Mouse (Mus musculus) limb, embryonic 13.5 days (tissue): ENCODE results near the gene Syt2. TPM values are rescaled to one million over a fixed set of nuclear protein-coding genes. Genes with fewer than 3 reads are reported as not detected.

ENCODE experiments used
- ATAC-seq: fragments of 200-750 bp; cut with Nextera tagmentation; 2 replicates; pipeline ENCODE4 v1.8.0; 2017; ENCODE audit warnings: low read depth, moderate number of reproducible peaks, moderate TSS enrichment; ENCODE audit not compliant: low FRiP score
- H3K27ac ChIP-seq: fragments of 300-500 bp; sonication (generic); 2 replicates; pipeline ENCODE4 v1.5.1; 2015; ENCODE audit warnings: inconsistent platforms, mild to moderate bottlenecking, moderate library complexity
- H3K27me3 ChIP-seq: fragments of 300-500 bp; sonication (generic); 2 replicates; pipeline ENCODE4 v1.6.1; 2015; ENCODE audit warnings: mild to moderate bottlenecking, inconsistent platforms
- H3K36me3 ChIP-seq: fragments of 300-500 bp; sonication (generic); 2 replicates; pipeline ENCODE4 v1.6.1; 2015; ENCODE audit warnings: inconsistent platforms, mild to moderate bottlenecking, moderate library complexity
- H3K4me1 ChIP-seq: fragments of 300-500 bp; sonication (generic); 2 replicates; pipeline ENCODE4 v1.6.1; 2015; ENCODE audit warnings: inconsistent platforms
- H3K4me2 ChIP-seq: fragments of 300-500 bp; sonication (generic); replicated peaks from 2 replicates; pipeline ENCODE4 v1.6.1; 2015; ENCODE audit warnings: inconsistent platforms, mild to moderate bottlenecking, moderate library complexity
- H3K4me3 ChIP-seq: fragments of 300-500 bp; sonication (generic); 2 replicates; pipeline ENCODE4 v1.5.1; 2015; ENCODE audit warnings: moderate library complexity, mild to moderate bottlenecking, inconsistent platforms
- H3K9ac ChIP-seq: fragments of 300-500 bp; sonication (generic); 2 replicates; pipeline ENCODE4 v1.6.1; 2015; ENCODE audit warnings: mild to moderate bottlenecking, inconsistent platforms
- H3K9me3 ChIP-seq: fragments of 300-500 bp; sonication (generic); 2 replicates; pipeline ENCODE4 v1.6.1; 2016; ENCODE audit warnings: inconsistent platforms
- WGBS: fragments of 180-500 bp; shearing (Covaris S2); methylation state at CpG from one replicate; pipeline ENCODE4 v1.1.7; 2015; 5-methylcytosine and 5-hydroxymethylcytosine counted together
- polyA plus RNA-seq: library from polyadenylated mRNA; unstranded; fragments of >200 nt; fragmentation: Nextera tagmentation; extraction: Ambion mirVana; gene quantifications from 2 replicates; pipeline ENCODE4 v1.2.1, GENCODE M21; 2015

Syt2 gene
- polyA plus RNA-seq, 1 experiment from 2014 or later: 0.32 TPM

- Histone ChIP-seq H3K9ac (peak overlapping the region; percentile 63; the same call in 1 of the 2 replicates), H3K9me3 (no peaks in the 10 kb centered on the region), H3K4me2 (peak overlapping the region; percentile 98), H3K27me3 (peaks cover 80% of the 10 kb centered on the region), H3K4me1 (peaks cover 28% of the 10 kb centered on the region), H3K4me3 (peak overlapping the region; percentile 54), H3K27ac (no peak overlapping the region), H3K36me3 (no peaks in the 10 kb centered on the region)
- 13% methylated on average over 8 of the region's 8 CpGs for WGBS
- no peak for ATAC-seq
Observed at GRCm38 (mm10) chr1:134708274-134708673, 61.8 kb downstream of the Syt2 start.

GRCm38 (mm10) chr1:134708801-134709385 is 62.4 kb downstream of the Syt2 start:
- ATAC-seq: peak; percentile 38; the same call in 1 of the 2 replicates
- H3K36me3 ChIP-seq: no peaks in the 10 kb centered on the region
- no peaks in the 10 kb centered on the region for H3K9me3 ChIP-seq
- WGBS: 0% methylated on average over 43 of the region's 46 CpGs
- no peak overlapping the region for H3K27ac ChIP-seq
- H3K4me2 ChIP-seq: peak overlapping the region; percentile 98
- peak overlapping the region; percentile 54 for H3K4me3 ChIP-seq
- peaks cover 86% of the 10 kb centered on the region for H3K27me3 ChIP-seq
- peak overlapping the region; percentile 63 for H3K9ac ChIP-seq
- peaks cover 28% of the 10 kb centered on the region for H3K4me1 ChIP-seq

GRCm38 (mm10) chr1:134709411-134710306 is 63.2 kb downstream of the Syt2 start:
- no peaks in the 10 kb centered on the region for H3K36me3 ChIP-seq
- H3K27me3 ChIP-seq: peaks cover 94% of the 10 kb centered on the region
- H3K27ac ChIP-seq: no peak overlapping the region
- 21% methylated on average over 24 of the region's 26 CpGs for WGBS
- H3K4me3 ChIP-seq: peak overlapping the region; percentile 54
- no peaks in the 10 kb centered on the region for H3K9me3 ChIP-seq
- H3K9ac ChIP-seq: peak overlapping the region; percentile 63
- H3K4me1 ChIP-seq: peaks cover 26% of the 10 kb centered on the region
- H3K4me2 ChIP-seq: peak overlapping the region; percentile 98
- no peak for ATAC-seq

- no peaks in the 10 kb centered on the region for H3K9me3 ChIP-seq
- H3K4me1 ChIP-seq: peaks cover 18% of the 10 kb centered on the region
- H3K27ac ChIP-seq: no peak overlapping the region
- no peak overlapping the region for H3K4me2 ChIP-seq
- WGBS: 54% methylated on average over 7 of the region's 7 CpGs
- no peak for ATAC-seq
- no peak overlapping the region for H3K4me3 ChIP-seq
- no peak overlapping the region for H3K9ac ChIP-seq
- H3K36me3 ChIP-seq: no peaks in the 10 kb centered on the region
- H3K27me3 ChIP-seq: peaks cover 91% of the 10 kb centered on the region
Observed at GRCm38 (mm10) chr1:134711061-134711460, 64.6 kb downstream of the Syt2 start.

- no peak overlapping the region for H3K4me3 ChIP-seq
- H3K4me1 ChIP-seq: peaks cover 18% of the 10 kb centered on the region
- H3K9ac ChIP-seq: no peak overlapping the region
- no peaks in the 10 kb centered on the region for H3K36me3 ChIP-seq
- 84% methylated on average over 5 of the region's 5 CpGs for WGBS
- H3K27ac ChIP-seq: no peak overlapping the region
- peaks cover 85% of the 10 kb centered on the region for H3K27me3 ChIP-seq
- no peaks in the 10 kb centered on the region for H3K9me3 ChIP-seq
- no peak for ATAC-seq
- no peak overlapping the region for H3K4me2 ChIP-seq
Observed at GRCm38 (mm10) chr1:134711653-134712052, 65.2 kb downstream of the Syt2 start.

GRCm38 (mm10) chr1:134712781-134713299 is 66.4 kb downstream of the Syt2 start:
- H3K9ac ChIP-seq: no peak overlapping the region
- no peak overlapping the region for H3K4me2 ChIP-seq
- H3K27me3 ChIP-seq: peaks cover 73% of the 10 kb centered on the region
- no peaks in the 10 kb centered on the region for H3K36me3 ChIP-seq
- H3K4me3 ChIP-seq: no peak overlapping the region
- H3K4me1 ChIP-seq: peaks cover 18% of the 10 kb centered on the region
- no peaks in the 10 kb centered on the region for H3K9me3 ChIP-seq
- ATAC-seq: no peak
- no peak overlapping the region for H3K27ac ChIP-seq
- WGBS: 79% methylated on average over 9 of the region's 9 CpGs

GRCm38 (mm10) chr1:134713421-134713969 is 67.0 kb downstream of the Syt2 start:
- Histone ChIP-seq H3K4me2 (no peak overlapping the region), H3K36me3 (no peaks in the 10 kb centered on the region), H3K27me3 (peaks cover 66% of the 10 kb centered on the region), H3K4me1 (peaks cover 15% of the 10 kb centered on the region), H3K9me3 (no peaks in the 10 kb centered on the region), H3K27ac (no peak overlapping the region), H3K4me3 (no peak overlapping the region), H3K9ac (no peak overlapping the region)
- no peak for ATAC-seq
- WGBS: 39% methylated on average over 11 of the region's 11 CpGs

- H3K9ac ChIP-seq: no peak overlapping the region
- H3K4me1 ChIP-seq: peaks cover 8% of the 10 kb centered on the region
- H3K9me3 ChIP-seq: no peaks in the 10 kb centered on the region
- WGBS: 68% methylated on average over 8 of the region's 8 CpGs
- no peak overlapping the region for H3K4me2 ChIP-seq
- H3K36me3 ChIP-seq: no peaks in the 10 kb centered on the region
- H3K4me3 ChIP-seq: no peak overlapping the region
- H3K27ac ChIP-seq: no peak overlapping the region
- no peak for ATAC-seq
- peaks cover 59% of the 10 kb centered on the region for H3K27me3 ChIP-seq
Observed at GRCm38 (mm10) chr1:134714166-134714565, 67.7 kb downstream of the Syt2 start.

- H3K4me2 ChIP-seq: no peak overlapping the region
- H3K9me3 ChIP-seq: no peaks in the 10 kb centered on the region
- no peaks in the 10 kb centered on the region for H3K4me1 ChIP-seq
- no peak overlapping the region for H3K9ac ChIP-seq
- H3K27ac ChIP-seq: no peak overlapping the region
- no peaks in the 10 kb centered on the region for H3K36me3 ChIP-seq
- WGBS: 62% methylated on average over 5 of the region's 5 CpGs
- no peak overlapping the region for H3K4me3 ChIP-seq
- peaks cover 50% of the 10 kb centered on the region for H3K27me3 ChIP-seq
- no peak for ATAC-seq
Observed at GRCm38 (mm10) chr1:134715092-134715491, 68.6 kb downstream of the Syt2 start.

- no peak overlapping the region for H3K9ac ChIP-seq
- peaks cover 7% of the 10 kb centered on the region; the same call in 1 of the 2 replicates for H3K27me3 ChIP-seq
- H3K4me1 ChIP-seq: no peaks in the 10 kb centered on the region
- no peak overlapping the region for H3K4me2 ChIP-seq
- no peaks in the 10 kb centered on the region for H3K36me3 ChIP-seq
- no peaks in the 10 kb centered on the region for H3K9me3 ChIP-seq
- H3K4me3 ChIP-seq: no peak overlapping the region
- WGBS: 58% methylated on average over 12 of the region's 12 CpGs
- no peak overlapping the region for H3K27ac ChIP-seq
- no peak for ATAC-seq
Observed at GRCm38 (mm10) chr1:134719718-134720304, 73.3 kb downstream of the Syt2 start.

GRCm38 (mm10) chr1:134721486-134721885 is 75.0 kb downstream of the Syt2 start:
- no peak overlapping the region for H3K9ac ChIP-seq
- no peaks in the 10 kb centered on the region for H3K4me1 ChIP-seq
- H3K27me3 ChIP-seq: no peaks in the 10 kb centered on the region
- no peaks in the 10 kb centered on the region for H3K9me3 ChIP-seq
- H3K4me3 ChIP-seq: no peak overlapping the region
- H3K27ac ChIP-seq: no peak overlapping the region
- WGBS: 79% methylated on average over 5 of the region's 5 CpGs
- H3K4me2 ChIP-seq: no peak overlapping the region
- no peak for ATAC-seq
- no peaks in the 10 kb centered on the region for H3K36me3 ChIP-seq

- Histone ChIP-seq H3K4me3 (no peak overlapping the region), H3K36me3 (no peaks in the 10 kb centered on the region), H3K9ac (no peak overlapping the region), H3K9me3 (no peaks in the 10 kb centered on the region), H3K4me1 (no peaks in the 10 kb centered on the region), H3K27me3 (no peaks in the 10 kb centered on the region), H3K27ac (no peak overlapping the region), H3K4me2 (no peak overlapping the region)
- no peak for ATAC-seq
- 81% methylated on average over 7 of the region's 7 CpGs for WGBS
Observed at GRCm38 (mm10) chr1:134722891-134723290, 76.4 kb downstream of the Syt2 start.
